Mouse (Mus musculus): ENCODE measurements around the gene Rai14. TPM values are rescaled to one million over a fixed set of nuclear protein-coding genes. Genes with fewer than 3 reads are reported as not detected.

Rai14 gene
- polyA plus RNA-seq, 1 experiment from 2014 or later = 8.6 TPM

DNA sequence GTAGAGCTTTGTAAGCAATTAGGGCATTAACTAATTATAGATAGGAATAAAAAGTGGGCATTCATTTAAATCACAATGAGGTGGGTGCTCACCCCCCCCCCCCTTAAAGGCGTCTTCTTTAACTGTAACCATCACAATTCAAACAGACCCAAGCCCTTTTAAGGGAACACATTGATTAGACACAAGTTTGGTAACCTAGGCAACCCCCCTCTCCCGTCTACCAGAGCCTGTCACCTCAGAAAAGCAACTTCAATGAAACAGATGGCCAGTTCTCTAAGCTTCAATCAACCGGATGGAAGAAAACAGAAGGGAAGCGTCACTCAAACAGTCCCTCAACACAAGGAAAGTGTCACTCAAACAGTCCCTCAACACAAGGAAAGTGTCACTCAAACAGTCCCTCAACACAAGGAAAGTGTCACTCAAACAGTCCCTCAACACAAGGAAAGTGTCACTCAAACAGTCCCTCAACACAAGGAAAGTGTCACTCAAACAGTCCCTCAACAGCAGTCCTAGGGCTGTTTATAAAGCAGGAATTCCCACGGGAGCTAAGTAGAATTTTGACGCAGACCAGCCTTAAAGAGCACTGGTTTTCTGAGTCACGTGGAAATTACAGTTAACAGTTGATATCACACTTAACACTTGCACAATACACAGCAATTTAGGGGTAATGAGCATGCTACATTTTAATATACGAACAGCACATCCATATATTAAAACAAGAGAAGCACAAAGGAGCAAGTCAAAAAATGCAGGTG is 59.1 kb downstream of the Rai14 start:
- 17% methylated on average over 8 of the region's 8 CpGs for WGBS
- H3K4me1 ChIP-seq (ENCODE audit: control insufficient read depth, insufficient read depth, low read length) = no peaks in the 10 kb centered on the region
- no peak overlapping the region for H3K4me3 ChIP-seq (ENCODE audit: low read depth, low read length)
- H3K9me3 ChIP-seq (replicated peaks; ENCODE audit: control insufficient read depth, low read length, poor library complexity, severe bottlenecking) = no peaks in the 10 kb centered on the region
- peak; percentile 83 for ATAC-seq
- H3K9ac ChIP-seq (ENCODE audit: low read depth, low read length) = no peak overlapping the region
- no peaks in the 10 kb centered on the region for H3K27me3 ChIP-seq (ENCODE audit: control insufficient read depth, insufficient read depth, low read depth, low read length)
- H3K27ac ChIP-seq (ENCODE audit: low read length) = no peak overlapping the region
- H3K36me3 ChIP-seq (ENCODE audit: control insufficient read depth, insufficient read depth, low read length) = no peaks in the 10 kb centered on the region
- H3K4me2 ChIP-seq (ENCODE audit: low read length) = no peak overlapping the region

DNA sequence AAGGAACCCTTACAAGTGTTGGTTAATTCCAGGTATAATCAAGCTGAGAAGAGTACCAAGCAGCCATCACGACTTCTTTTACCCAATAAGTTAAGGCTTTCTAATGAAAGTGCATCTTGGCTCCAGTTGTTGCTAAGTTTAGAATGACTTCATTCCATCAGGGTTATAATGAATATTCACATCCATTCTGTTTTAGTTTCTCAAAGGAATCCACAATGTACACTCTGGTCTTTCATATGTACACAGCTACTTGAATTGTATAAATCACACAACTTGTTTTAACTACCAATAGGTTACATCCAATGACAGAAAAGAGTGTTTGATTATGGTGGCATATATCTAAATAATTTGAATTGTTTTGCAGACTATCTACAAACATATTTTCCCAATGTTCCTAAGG is 59.7 kb downstream of the Rai14 start:
- H3K4me2 ChIP-seq (ENCODE audit: low read length) = no peak overlapping the region
- no peaks in the 10 kb centered on the region for H3K27me3 ChIP-seq (ENCODE audit: control insufficient read depth, insufficient read depth, low read depth, low read length)
- WGBS = 68% methylated on average over 1 of the region's 1 CpGs
- no peak overlapping the region for H3K4me3 ChIP-seq (ENCODE audit: low read depth, low read length)
- no peak for ATAC-seq
- no peaks in the 10 kb centered on the region for H3K4me1 ChIP-seq (ENCODE audit: control insufficient read depth, insufficient read depth, low read length)
- H3K27ac ChIP-seq (ENCODE audit: low read length) = no peak overlapping the region
- no peak overlapping the region for H3K9ac ChIP-seq (ENCODE audit: low read depth, low read length)
- no peaks in the 10 kb centered on the region for H3K36me3 ChIP-seq (ENCODE audit: control insufficient read depth, insufficient read depth, low read length)
- no peaks in the 10 kb centered on the region for H3K9me3 ChIP-seq (replicated peaks; ENCODE audit: control insufficient read depth, low read length, poor library complexity, severe bottlenecking)

DNA sequence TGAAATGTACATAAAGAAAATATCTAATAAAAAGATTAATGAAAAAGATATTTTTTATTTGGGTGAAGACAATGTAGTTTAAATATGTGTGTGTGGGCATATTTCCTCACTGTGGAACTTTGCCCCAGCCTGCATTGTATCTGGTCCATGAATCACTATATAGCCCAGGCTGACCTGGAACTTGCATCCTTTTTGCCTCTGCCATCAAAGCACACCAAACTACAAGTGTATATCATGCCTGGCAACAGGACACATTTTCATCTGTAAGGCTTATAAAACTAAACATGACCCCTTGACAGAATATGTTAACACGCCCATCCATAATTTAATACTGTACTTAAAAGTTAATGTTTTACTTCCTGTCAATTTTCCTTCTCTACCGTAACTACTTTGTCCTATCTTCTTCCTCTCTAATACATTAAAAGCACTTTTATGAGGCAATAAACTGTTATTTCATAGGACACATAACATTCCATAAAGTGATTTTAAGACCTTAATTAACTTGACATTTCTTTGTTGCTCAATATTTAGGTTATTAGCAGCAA is 61.4 kb downstream of the Rai14 start:
- Histone ChIP-seq H3K4me3 (ENCODE audit: low read depth, low read length) (no peak overlapping the region), H3K9ac (ENCODE audit: low read depth, low read length) (no peak overlapping the region), H3K27ac (ENCODE audit: low read length) (no peak overlapping the region), H3K27me3 (ENCODE audit: control insufficient read depth, insufficient read depth, low read depth, low read length) (no peaks in the 10 kb centered on the region), H3K4me1 (ENCODE audit: control insufficient read depth, insufficient read depth, low read length) (no peaks in the 10 kb centered on the region), H3K9me3 (replicated peaks; ENCODE audit: control insufficient read depth, low read length, poor library complexity, severe bottlenecking) (no peaks in the 10 kb centered on the region), H3K4me2 (ENCODE audit: low read length) (no peak overlapping the region), H3K36me3 (ENCODE audit: control insufficient read depth, insufficient read depth, low read length) (no peaks in the 10 kb centered on the region)
- 94% methylated on average over 2 of the region's 2 CpGs for WGBS
- ATAC-seq = no peak

DNA sequence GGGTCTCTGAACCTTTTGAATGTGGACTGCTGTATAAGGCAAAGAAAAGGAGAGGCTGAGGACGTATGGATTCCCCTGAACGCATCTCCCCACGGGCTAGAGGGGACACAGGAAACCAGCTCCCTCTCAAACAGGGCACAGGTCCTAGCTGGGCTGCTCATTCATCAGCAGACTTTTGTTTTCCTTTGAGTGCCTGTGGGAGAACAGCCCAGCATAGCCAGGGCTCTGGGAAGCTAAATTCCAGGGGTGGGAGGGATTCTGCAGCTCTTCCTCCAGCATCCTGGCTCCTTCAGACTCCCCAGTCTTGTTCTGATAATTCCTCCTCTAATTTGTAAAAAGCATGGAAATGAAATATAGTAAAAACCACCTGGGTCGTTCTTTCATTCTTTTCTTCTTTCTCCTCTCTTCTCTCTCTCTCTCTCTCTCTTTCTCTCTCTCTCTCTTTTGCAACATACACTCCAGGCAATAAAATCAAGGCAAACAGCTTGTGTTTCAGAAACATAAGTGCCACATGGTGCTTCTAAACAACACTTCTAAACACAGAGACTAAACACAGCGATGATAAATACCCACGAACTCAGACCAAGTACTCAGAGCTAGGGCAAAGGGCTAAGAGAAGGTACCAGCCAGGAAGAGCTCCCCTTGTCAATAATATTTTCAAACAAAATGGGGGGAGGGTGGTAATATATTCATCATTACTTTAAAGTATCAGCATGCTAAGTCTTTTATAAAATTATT is 65.9 kb downstream of the Rai14 start:
- Histone ChIP-seq H3K36me3 (ENCODE audit: control insufficient read depth, insufficient read depth, low read length) (no peaks in the 10 kb centered on the region), H3K4me3 (ENCODE audit: low read depth, low read length) (no peak overlapping the region), H3K4me2 (ENCODE audit: low read length) (no peak overlapping the region), H3K9me3 (replicated peaks; ENCODE audit: control insufficient read depth, low read length, poor library complexity, severe bottlenecking) (no peaks in the 10 kb centered on the region), H3K27ac (ENCODE audit: low read length) (no peak overlapping the region), H3K27me3 (ENCODE audit: control insufficient read depth, insufficient read depth, low read depth, low read length) (no peaks in the 10 kb centered on the region), H3K9ac (ENCODE audit: low read depth, low read length) (no peak overlapping the region), H3K4me1 (ENCODE audit: control insufficient read depth, insufficient read depth, low read length) (no peaks in the 10 kb centered on the region; the same call in 1 of the 2 replicates)
- WGBS = 20% methylated on average over 6 of the region's 6 CpGs
- ATAC-seq = peak; percentile 70; the same call in 1 of the 2 replicates

DNA sequence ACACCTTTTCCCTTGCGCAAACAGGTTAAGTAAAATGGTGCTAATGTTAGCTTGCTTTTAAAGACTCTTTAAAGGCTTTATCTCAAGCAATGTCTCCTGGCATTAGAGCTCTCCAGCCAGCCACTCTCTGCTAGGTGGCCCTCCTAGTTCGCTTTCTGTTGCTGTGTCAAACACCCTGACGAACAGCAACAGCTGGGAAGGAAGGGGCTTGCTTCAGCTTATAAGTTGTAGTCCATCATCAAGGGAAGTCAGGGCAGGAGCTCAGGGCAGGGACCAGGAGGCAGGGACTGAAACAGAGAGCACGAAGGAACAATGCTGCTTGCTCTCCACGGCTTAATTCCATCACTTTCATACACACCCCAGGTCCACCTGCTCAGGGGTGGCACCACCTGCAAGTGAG is 68.1 kb downstream of the Rai14 start:
- ATAC-seq = no peak
- no peak overlapping the region for H3K9ac ChIP-seq (ENCODE audit: low read depth, low read length)
- no peak overlapping the region for H3K4me3 ChIP-seq (ENCODE audit: low read depth, low read length)
- no peak overlapping the region for H3K4me2 ChIP-seq (ENCODE audit: low read length)
- H3K4me1 ChIP-seq (ENCODE audit: control insufficient read depth, insufficient read depth, low read length) = peaks cover 5% of the 10 kb centered on the region
- no peaks in the 10 kb centered on the region for H3K27me3 ChIP-seq (ENCODE audit: control insufficient read depth, insufficient read depth, low read depth, low read length)
- WGBS = 70% methylated on average over 5 of the region's 5 CpGs
- no peaks in the 10 kb centered on the region for H3K36me3 ChIP-seq (ENCODE audit: control insufficient read depth, insufficient read depth, low read length)
- no peak overlapping the region for H3K27ac ChIP-seq (ENCODE audit: low read length)
- H3K9me3 ChIP-seq (replicated peaks; ENCODE audit: control insufficient read depth, low read length, poor library complexity, severe bottlenecking) = no peaks in the 10 kb centered on the region

DNA sequence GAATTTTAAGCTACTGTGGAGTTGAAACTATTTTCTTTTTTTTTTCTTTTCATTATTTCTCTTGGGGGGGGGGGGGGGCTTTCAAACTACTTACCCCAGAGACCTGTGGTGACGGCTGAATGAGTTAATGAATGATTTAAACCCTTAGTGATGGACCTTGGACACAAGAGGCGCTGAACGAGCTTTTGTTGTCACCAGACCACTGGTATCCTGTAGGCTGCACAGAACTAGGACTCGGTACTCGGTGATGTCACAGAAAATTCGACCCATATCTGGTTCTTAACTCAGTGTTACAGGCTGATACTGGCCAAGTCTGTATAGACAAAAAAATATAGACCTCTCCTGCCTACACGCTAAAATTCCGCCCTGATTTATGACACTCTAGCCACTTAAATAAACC is 69.3 kb downstream of the Rai14 start:
- no peak for ATAC-seq
- Histone ChIP-seq H3K27me3 (ENCODE audit: control insufficient read depth, insufficient read depth, low read depth, low read length) (no peaks in the 10 kb centered on the region), H3K4me3 (ENCODE audit: low read depth, low read length) (no peak overlapping the region), H3K27ac (ENCODE audit: low read length) (no peak overlapping the region), H3K36me3 (ENCODE audit: control insufficient read depth, insufficient read depth, low read length) (no peaks in the 10 kb centered on the region), H3K9me3 (replicated peaks; ENCODE audit: control insufficient read depth, low read length, poor library complexity, severe bottlenecking) (no peaks in the 10 kb centered on the region), H3K4me2 (ENCODE audit: low read length) (no peak overlapping the region), H3K9ac (ENCODE audit: low read depth, low read length) (no peak overlapping the region), H3K4me1 (ENCODE audit: control insufficient read depth, insufficient read depth, low read length) (peaks cover 5% of the 10 kb centered on the region)
- WGBS = 54% methylated on average over 8 of the region's 8 CpGs

DNA sequence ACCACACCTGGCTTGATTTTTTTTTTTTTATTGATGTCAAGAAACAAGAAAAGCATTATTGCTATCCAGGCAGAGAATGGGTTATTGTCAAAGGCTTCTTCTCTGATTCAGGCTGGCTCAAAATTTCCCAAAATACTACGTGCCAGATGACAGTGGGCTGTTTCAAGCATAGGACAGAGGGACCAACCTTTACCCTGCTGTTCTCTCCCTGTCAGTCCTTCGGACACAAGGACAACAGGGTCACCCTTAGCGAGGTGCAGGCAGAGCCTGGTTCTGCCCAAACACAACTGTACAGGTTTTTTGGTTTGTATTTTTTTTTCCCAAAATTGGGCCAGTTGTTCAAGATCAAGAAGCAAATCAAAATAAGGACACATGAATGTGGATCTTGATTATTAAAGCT is 70.6 kb downstream of the Rai14 start:
- H3K4me1 ChIP-seq (ENCODE audit: control insufficient read depth, insufficient read depth, low read length) = peaks cover 5% of the 10 kb centered on the region
- WGBS = 86% methylated on average over 3 of the region's 3 CpGs
- no peak for ATAC-seq
- H3K36me3 ChIP-seq (ENCODE audit: control insufficient read depth, insufficient read depth, low read length) = no peaks in the 10 kb centered on the region
- H3K27me3 ChIP-seq (ENCODE audit: control insufficient read depth, insufficient read depth, low read depth, low read length) = no peaks in the 10 kb centered on the region
- H3K27ac ChIP-seq (ENCODE audit: low read length) = no peak overlapping the region
- no peak overlapping the region for H3K9ac ChIP-seq (ENCODE audit: low read depth, low read length)
- no peak overlapping the region for H3K4me2 ChIP-seq (ENCODE audit: low read length)
- no peak overlapping the region for H3K4me3 ChIP-seq (ENCODE audit: low read depth, low read length)
- no peaks in the 10 kb centered on the region for H3K9me3 ChIP-seq (replicated peaks; ENCODE audit: control insufficient read depth, low read length, poor library complexity, severe bottlenecking)

DNA sequence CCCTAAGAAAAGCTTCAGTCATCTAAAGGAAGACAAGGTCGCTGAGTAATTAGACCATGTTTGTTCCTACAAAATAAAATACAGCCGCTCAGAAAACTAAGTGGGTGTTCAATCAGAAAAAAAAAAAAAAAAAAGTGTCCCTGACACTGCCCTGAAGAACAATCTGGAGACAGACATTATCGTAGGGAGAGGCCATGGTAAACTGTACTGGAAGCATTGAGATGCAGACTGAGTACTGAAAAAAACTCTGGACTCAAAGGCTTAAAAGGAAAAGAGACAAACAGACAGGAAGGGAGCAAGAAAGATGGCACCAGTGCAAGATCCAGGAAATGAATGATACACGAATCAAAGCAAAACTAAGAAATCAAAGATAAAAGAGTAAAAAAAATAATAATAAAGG is 71.2 kb downstream of the Rai14 start:
- Histone ChIP-seq H3K36me3 (ENCODE audit: control insufficient read depth, insufficient read depth, low read length) (no peaks in the 10 kb centered on the region), H3K9me3 (replicated peaks; ENCODE audit: control insufficient read depth, low read length, poor library complexity, severe bottlenecking) (no peaks in the 10 kb centered on the region), H3K4me1 (ENCODE audit: control insufficient read depth, insufficient read depth, low read length) (peaks cover 5% of the 10 kb centered on the region), H3K4me3 (ENCODE audit: low read depth, low read length) (no peak overlapping the region), H3K27me3 (ENCODE audit: control insufficient read depth, insufficient read depth, low read depth, low read length) (no peaks in the 10 kb centered on the region), H3K4me2 (ENCODE audit: low read length) (no peak overlapping the region), H3K27ac (ENCODE audit: low read length) (no peak overlapping the region), H3K9ac (ENCODE audit: low read depth, low read length) (no peak overlapping the region)
- ATAC-seq = no peak
- whole genome bisulfite sequencing = 56% methylated on average over 4 of the region's 4 CpGs

DNA sequence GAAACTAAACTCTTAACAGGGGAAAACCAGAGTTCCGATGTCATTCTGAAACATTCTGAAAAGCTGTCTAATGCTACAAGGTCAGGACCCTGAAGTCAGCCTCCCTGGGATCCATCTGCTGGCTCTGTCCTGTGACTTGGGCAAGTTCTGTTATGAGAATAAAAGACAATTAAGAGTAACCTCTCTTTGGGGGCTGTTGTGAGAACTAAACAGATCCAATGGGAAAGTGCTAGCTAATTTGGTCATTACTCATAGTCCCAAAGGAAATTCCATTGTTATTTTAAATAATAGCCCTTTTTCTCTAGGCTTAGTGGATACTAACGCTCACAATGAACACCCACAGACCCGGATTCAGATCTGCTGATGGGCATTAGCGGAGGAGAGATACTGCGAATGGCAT is 72.0 kb downstream of the Rai14 start:
- Histone ChIP-seq H3K36me3 (ENCODE audit: control insufficient read depth, insufficient read depth, low read length) (no peaks in the 10 kb centered on the region), H3K9me3 (replicated peaks; ENCODE audit: control insufficient read depth, low read length, poor library complexity, severe bottlenecking) (no peaks in the 10 kb centered on the region), H3K9ac (ENCODE audit: low read depth, low read length) (no peak overlapping the region), H3K27ac (ENCODE audit: low read length) (no peak overlapping the region), H3K4me2 (ENCODE audit: low read length) (no peak overlapping the region), H3K4me1 (ENCODE audit: control insufficient read depth, insufficient read depth, low read length) (peaks cover 5% of the 10 kb centered on the region), H3K4me3 (ENCODE audit: low read depth, low read length) (no peak overlapping the region), H3K27me3 (ENCODE audit: control insufficient read depth, insufficient read depth, low read depth, low read length) (no peaks in the 10 kb centered on the region)
- 10% methylated on average over 5 of the region's 5 CpGs for WGBS
- no peak for ATAC-seq

Measured in midbrain, embryonic 16.5 days (tissue).